Mouse (Mus musculus) lung, adult 2 months (tissue): ENCODE measurements around the gene Cacna1e.

ENCODE experiments used
- CTCF ChIP-seq: fragments of 200-500 bp; IDR thresholded peaks from 2 replicates; pipeline ENCODE4 v1.5.1; 2011; ENCODE audit warnings: mild to moderate bottlenecking, low read length, control low read depth; ENCODE audit not compliant: insufficient read depth
- POLR2A ChIP-seq: fragments of 200-500 bp; IDR thresholded peaks from 2 replicates; pipeline ENCODE4 v1.6.1; 2011; ENCODE audit warnings: low read depth, mild to moderate bottlenecking, control low read depth, low read length, borderline replicate concordance; ENCODE audit errors: extremely low read depth

GRCm38 (mm10) chr1:154784862-154785261 lies 99.4 kb downstream of the Cacna1e start:
- TF ChIP-seq CTCF (no peak), POLR2A (no peak)
